Mouse (Mus musculus): Measurements from ENCODE around the gene Ric8b.

Ric8b gene

GRCm38 (mm10) chr10:84916810-84917730 lies at the start of gene Ric8b:
Gene Ric8b, plus strand, starts transcription at chr10:84917616.
- DNase-seq (ENCODE audit: low read depth, low spot score): peak; percentile 88

- no peak for DNase-seq (ENCODE audit: low read depth, low spot score)
These were observed 46.1 kb upstream of the Ric8b start for GRCm38 (mm10) chr10:84871285-84871684.

- DNase-seq (ENCODE audit: low read depth, low spot score): no peak
These were observed 45.5 kb upstream of the Ric8b start for GRCm38 (mm10) chr10:84871921-84872320.

GRCm38 (mm10) chr10:84879823-84880571 lies 37.4 kb upstream of the Ric8b start:
- DNase-seq (ENCODE audit: low read depth, low spot score): no peak

- DNase-seq (ENCODE audit: low read depth, low spot score): no peak
These were observed 34.9 kb upstream of the Ric8b start for GRCm38 (mm10) chr10:84882528-84882927.

- no peak for DNase-seq (ENCODE audit: low read depth, low spot score)
These were observed 32.0 kb upstream of the Ric8b start for GRCm38 (mm10) chr10:84885341-84885884.

GRCm38 (mm10) chr10:84886221-84886627 lies 31.2 kb upstream of the Ric8b start:
- no peak for DNase-seq (ENCODE audit: low read depth, low spot score)

- no peak for DNase-seq (ENCODE audit: low read depth, low spot score)
These were observed 30.6 kb upstream of the Ric8b start for GRCm38 (mm10) chr10:84886785-84887184.

- no peak for DNase-seq (ENCODE audit: low read depth, low spot score)
These were observed 28.1 kb upstream of the Ric8b start for GRCm38 (mm10) chr10:84889096-84889846.

- DNase-seq (ENCODE audit: low read depth, low spot score): no peak
These were observed 21.5 kb upstream of the Ric8b start for GRCm38 (mm10) chr10:84895810-84896358.

- no peak for DNase-seq (ENCODE audit: low read depth, low spot score)
These were observed 20.2 kb upstream of the Ric8b start for GRCm38 (mm10) chr10:84896941-84897930.

GRCm38 (mm10) chr10:84898144-84898979 lies 19.1 kb upstream of the Ric8b start:
- DNase-seq (ENCODE audit: low read depth, low spot score): no peak

GRCm38 (mm10) chr10:84901676-84902075 lies 15.7 kb upstream of the Ric8b start:
- DNase-seq (ENCODE audit: low read depth, low spot score): no peak

GRCm38 (mm10) chr10:84902213-84902612 lies 15.2 kb upstream of the Ric8b start:
- no peak for DNase-seq (ENCODE audit: low read depth, low spot score)

- no peak for DNase-seq (ENCODE audit: low read depth, low spot score)
These were observed 14.1 kb upstream of the Ric8b start for GRCm38 (mm10) chr10:84903307-84903706.

GRCm38 (mm10) chr10:84903742-84904141 lies 13.7 kb upstream of the Ric8b start:
- DNase-seq (ENCODE audit: low read depth, low spot score): no peak

GRCm38 (mm10) chr10:84906895-84907294 lies 10.5 kb upstream of the Ric8b start:
- DNase-seq (ENCODE audit: low read depth, low spot score): no peak

- no peak for DNase-seq (ENCODE audit: low read depth, low spot score)
These were observed 9.4 kb upstream of the Ric8b start for GRCm38 (mm10) chr10:84908006-84908405.

GRCm38 (mm10) chr10:84908471-84908870 lies 8.9 kb upstream of the Ric8b start:
- DNase-seq (ENCODE audit: low read depth, low spot score): no peak

Data from WW6 (cell line).